Mouse (Mus musculus) stomach, embryonic 16.5 days (tissue): Measurements from ENCODE around the gene Dot1l. TPM values are rescaled to one million over a fixed set of nuclear protein-coding genes. Genes with fewer than 3 reads are reported as not detected.
A peak's percentile ranks its signal among the peaks of the same experiment; 100 is the strongest.
"Not testable (repeated sequence)": the region's sequence is repeated elsewhere in the genome, so short reads cannot be mapped to it uniquely, and the experiment has no call there.

Experiments
- ATAC-seq: fragments of 200-750 bp; cut with Nextera tagmentation; 2 replicates; pipeline ENCODE4 v1.8.0; 2017; ENCODE audit warnings: moderate number of reproducible peaks, moderate TSS enrichment; ENCODE audit not compliant: insufficient read depth, low FRiP score
- H3K27ac ChIP-seq: fragments of 300-500 bp; sonication (generic); 2 replicates; pipeline ENCODE4 v1.5.1; 2014; ENCODE audit warnings: low read length
- H3K27me3 ChIP-seq: fragments of 300-500 bp; sonication (generic); 2 replicates; pipeline ENCODE4 v1.6.1; 2014; ENCODE audit warnings: low read length, control low read depth, mixed read lengths; ENCODE audit not compliant: control insufficient read depth, insufficient read depth
- H3K36me3 ChIP-seq: fragments of 300-500 bp; sonication (generic); 2 replicates; pipeline ENCODE4 v1.6.1; 2014; ENCODE audit warnings: low read length; ENCODE audit not compliant: control insufficient read depth, insufficient read depth
- H3K4me1 ChIP-seq: fragments of 300-500 bp; sonication (generic); 2 replicates; pipeline ENCODE4 v1.6.1; 2014; ENCODE audit warnings: low read length, control low read depth, mixed read lengths; ENCODE audit not compliant: control insufficient read depth, insufficient read depth
- H3K4me2 ChIP-seq: fragments of 300-500 bp; sonication (generic); 2 replicates; pipeline ENCODE4 v1.6.1; 2014; ENCODE audit warnings: low read depth, low read length, mixed read lengths
- H3K4me3 ChIP-seq: fragments of 300-500 bp; sonication (generic); replicated peaks from 2 replicates; pipeline ENCODE4 v1.5.1; 2014; ENCODE audit warnings: mild to moderate bottlenecking, low read length
- H3K9ac ChIP-seq: fragments of 300-500 bp; sonication (generic); 2 replicates; pipeline ENCODE4 v1.6.1; 2014; ENCODE audit warnings: low read length
- H3K9me3 ChIP-seq: fragments of 300-500 bp; sonication (generic); replicated peaks from 2 replicates; pipeline ENCODE4 v1.6.1; 2016; ENCODE audit warnings: low read length, control low read depth; ENCODE audit not compliant: control insufficient read depth
- WGBS: fragments of 180-500 bp; shearing (Covaris S2); extraction: QIAGEN DNeasy Blood & Tissue Kit; methylation state at CpG from one replicate; pipeline ENCODE4 v1.1.7; 2014; 5-methylcytosine and 5-hydroxymethylcytosine counted together
- polyA plus RNA-seq: library from polyadenylated mRNA; unstranded; fragments of >200 nt; fragmentation: Nextera tagmentation; extraction: Ambion mirVana; gene quantifications from 2 replicates; pipeline ENCODE4 v1.2.1, GENCODE M21; 2015

Dot1l gene
- polyA plus RNA-seq, 1 experiment from 2014 or later = 13.9 TPM

DNA sequence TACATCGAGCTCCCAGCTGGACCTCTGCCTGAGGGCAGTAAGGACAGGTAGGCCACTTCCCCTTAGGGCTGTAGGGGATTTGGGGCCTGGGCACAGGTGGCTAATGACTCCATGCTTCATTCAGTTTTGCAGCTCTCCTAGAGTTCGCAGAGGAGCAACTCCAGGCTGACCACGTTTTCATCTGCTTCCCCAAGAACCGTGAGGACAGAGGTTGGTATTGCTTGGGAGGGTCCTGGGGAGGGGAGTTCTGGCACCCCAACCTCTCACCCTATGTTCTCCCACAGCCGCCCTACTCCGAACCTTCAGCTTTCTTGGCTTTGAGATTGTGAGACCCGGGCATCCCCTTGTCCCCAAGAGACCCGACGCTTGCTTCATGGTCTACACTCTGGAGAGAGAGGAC, 73.6 kb downstream of the Dot1l start:
- 76% methylated on average over 7 of the region's 9 CpGs for WGBS
- peaks cover 26% of the 10 kb centered on the region for H3K4me1 ChIP-seq

GRCm38 (mm10) chr10:80829359-80830278, 74.6 kb downstream of the Dot1l start:
- 61% methylated on average over 1 of the region's 1 CpGs for WGBS
- peaks cover 26% of the 10 kb centered on the region for H3K4me1 ChIP-seq
- no peak overlapping the region for H3K4me3 ChIP-seq
- no peak overlapping the region for H3K9ac ChIP-seq
- ATAC-seq = no peak
- H3K27ac ChIP-seq = no peak overlapping the region
- H3K4me2 ChIP-seq = no peak overlapping the region
- peaks cover 16% of the 10 kb centered on the region for H3K27me3 ChIP-seq
- peaks cover 11% of the 10 kb centered on the region; the same call in 1 of the 2 replicates for H3K36me3 ChIP-seq
- H3K9me3 ChIP-seq = no peaks in the 10 kb centered on the region; the same call in 1 of the 2 replicates

More for the DNA sequence above, 73.6 kb downstream of the Dot1l start:
- H3K4me3 ChIP-seq, H3K27ac ChIP-seq, H3K9ac ChIP-seq, ATAC-seq, H3K9me3 ChIP-seq, H3K27me3 ChIP-seq: not testable (repeated sequence)
- peak overlapping the region; percentile 85; the same call in 1 of the 2 replicates for H3K4me2 ChIP-seq
- peaks cover 11% of the 10 kb centered on the region; the same call in 1 of the 2 replicates for H3K36me3 ChIP-seq

DNA sequence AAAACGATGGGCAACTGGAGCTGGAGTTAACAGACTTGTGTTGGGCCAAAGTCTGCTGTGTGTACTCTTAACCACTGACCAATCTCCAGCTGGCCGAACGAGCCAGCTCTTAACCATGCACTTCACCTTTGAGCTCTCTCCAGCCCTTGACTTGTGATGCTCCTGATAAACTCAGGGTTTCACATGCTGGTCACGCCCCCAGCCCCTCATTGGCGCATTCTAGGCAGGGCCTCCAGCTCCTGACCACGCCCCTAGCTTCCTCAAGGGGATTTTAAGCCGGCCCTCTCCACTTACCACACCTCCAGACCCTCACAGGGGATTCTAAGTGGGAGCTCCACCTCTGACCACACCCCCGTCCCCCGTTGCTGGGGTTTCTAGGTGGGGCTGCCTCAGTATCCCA, 76.1 kb downstream of the Dot1l start:
- Histone ChIP-seq H3K9me3 (no peaks in the 10 kb centered on the region; the same call in 1 of the 2 replicates), H3K9ac (no peak overlapping the region), H3K4me1 (peaks cover 22% of the 10 kb centered on the region), H3K4me2 (no peak overlapping the region), H3K36me3 (peaks cover 11% of the 10 kb centered on the region; the same call in 1 of the 2 replicates), H3K27me3 (peaks cover 31% of the 10 kb centered on the region), H3K27ac (no peak overlapping the region), H3K4me3 (no peak overlapping the region)
- ATAC-seq = no peak
- WGBS = 4% methylated on average over 9 of the region's 9 CpGs

DNA sequence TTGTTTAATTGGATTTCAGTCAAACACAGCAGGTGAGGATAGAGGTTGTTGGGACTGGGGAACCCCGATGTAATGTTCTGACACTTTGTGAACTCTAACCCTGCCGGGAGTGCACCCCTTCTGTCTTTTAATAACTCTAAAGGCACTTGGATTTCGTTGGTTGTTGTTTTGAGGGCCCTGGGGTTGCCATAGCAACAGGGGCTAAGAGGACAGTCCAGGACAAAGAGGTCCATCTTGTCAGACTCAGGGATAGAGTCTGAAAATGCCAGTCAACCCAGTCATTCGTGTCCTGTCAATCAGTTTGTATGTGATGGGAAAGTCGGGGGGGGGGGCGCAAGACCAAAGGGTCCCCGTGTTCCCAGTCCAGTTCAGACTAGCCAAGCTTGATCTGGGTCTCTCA, 77.8 kb downstream of the Dot1l start:
- peaks cover 20% of the 10 kb centered on the region for H3K4me1 ChIP-seq
- 70% methylated on average over 7 of the region's 7 CpGs for WGBS
- H3K4me3 ChIP-seq = no peak overlapping the region
- peaks cover 11% of the 10 kb centered on the region; the same call in 1 of the 2 replicates for H3K36me3 ChIP-seq
- peaks cover 44% of the 10 kb centered on the region for H3K27me3 ChIP-seq
- H3K9me3 ChIP-seq = no peaks in the 10 kb centered on the region; the same call in 1 of the 2 replicates
- ATAC-seq = no peak
- H3K9ac ChIP-seq = no peak overlapping the region
- H3K4me2 ChIP-seq = no peak overlapping the region
- no peak overlapping the region for H3K27ac ChIP-seq

GRCm38 (mm10) chr10:80835617-80836016, 80.6 kb downstream of the Dot1l start:
- H3K4me2 ChIP-seq = no peak overlapping the region
- no peak for ATAC-seq
- no peaks in the 10 kb centered on the region; the same call in 1 of the 2 replicates for H3K9me3 ChIP-seq
- H3K4me3 ChIP-seq = no peak overlapping the region
- H3K36me3 ChIP-seq = 0 out of 2 replicates have a peak, but pooled peaks cover under 1% of the 10 kb centered on the region
- peaks cover 7% of the 10 kb centered on the region for H3K4me1 ChIP-seq
- H3K27ac ChIP-seq = no peak overlapping the region
- H3K27me3 ChIP-seq = peaks cover 44% of the 10 kb centered on the region
- WGBS = 46% methylated on average over 30 of the region's 30 CpGs
- no peak overlapping the region for H3K9ac ChIP-seq

- no peak overlapping the region for H3K4me2 ChIP-seq
- no peaks in the 10 kb centered on the region for H3K4me1 ChIP-seq
- no peak overlapping the region for H3K27ac ChIP-seq
- H3K27me3 ChIP-seq = peaks cover 47% of the 10 kb centered on the region
- H3K9me3 ChIP-seq = no peaks in the 10 kb centered on the region; the same call in 1 of the 2 replicates
- no peak overlapping the region for H3K9ac ChIP-seq
- ATAC-seq = no peak
- no peaks in the 10 kb centered on the region for H3K36me3 ChIP-seq
- 52% methylated on average over 7 of the region's 7 CpGs for WGBS
- H3K4me3 ChIP-seq = no peak overlapping the region
These were observed 82.0 kb downstream of the Dot1l start for GRCm38 (mm10) chr10:80836949-80837379.

DNA sequence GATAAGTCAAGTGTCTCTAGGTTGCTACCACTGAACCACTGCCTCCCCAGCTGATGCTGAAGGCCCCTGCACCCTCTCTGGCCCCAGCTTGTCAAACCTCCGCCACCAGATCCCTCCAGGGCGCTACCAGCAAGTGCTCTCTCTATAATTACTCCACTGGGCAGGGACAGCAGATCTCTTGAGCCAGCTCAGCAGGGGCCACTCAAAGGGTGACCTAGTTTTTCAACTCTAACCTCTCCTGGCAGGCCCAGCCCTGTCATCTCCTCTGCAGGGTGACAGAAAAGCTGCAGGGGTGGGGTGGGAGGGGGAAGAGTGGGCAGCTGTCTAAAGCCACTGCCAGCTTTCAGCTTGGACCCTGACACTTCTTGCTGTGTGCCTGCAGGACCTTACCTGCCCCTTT, 82.8 kb downstream of the Dot1l start:
- peaks cover 56% of the 10 kb centered on the region for H3K27me3 ChIP-seq
- ATAC-seq = no peak
- H3K27ac ChIP-seq = no peak overlapping the region
- H3K4me2 ChIP-seq = no peak overlapping the region
- WGBS = 31% methylated on average over 2 of the region's 2 CpGs
- no peaks in the 10 kb centered on the region for H3K36me3 ChIP-seq
- H3K4me3 ChIP-seq = no peak overlapping the region
- H3K9ac ChIP-seq = no peak overlapping the region
- no peaks in the 10 kb centered on the region; the same call in 1 of the 2 replicates for H3K9me3 ChIP-seq
- H3K4me1 ChIP-seq = no peaks in the 10 kb centered on the region

DNA sequence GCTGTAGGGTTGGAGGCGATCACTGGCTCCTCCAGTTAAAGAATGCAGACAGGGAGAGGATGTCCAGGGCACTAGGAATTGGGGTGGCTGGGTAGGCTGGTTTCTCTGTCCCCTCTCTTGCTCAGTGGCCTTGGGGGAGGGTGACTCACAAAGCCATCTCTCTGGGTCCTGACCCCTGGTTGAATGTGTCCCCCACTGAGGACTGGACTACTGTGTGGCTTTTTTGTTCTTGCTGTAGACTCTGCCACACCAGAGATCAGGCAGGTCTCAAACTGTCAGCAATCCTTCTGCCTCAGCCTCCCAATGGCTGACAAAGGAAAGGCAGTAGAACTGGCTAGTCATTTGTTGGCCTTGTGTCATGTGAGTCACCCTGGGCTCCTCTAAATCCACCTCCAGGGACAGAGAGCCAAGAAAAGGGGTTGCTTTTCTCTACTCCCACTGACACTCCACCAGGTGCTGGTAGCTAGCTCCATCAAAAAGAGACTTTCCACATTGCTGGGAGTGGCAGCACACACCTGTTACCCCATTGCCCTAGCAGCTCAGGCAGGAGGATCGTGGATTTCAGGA, 83.4 kb downstream of the Dot1l start:
- H3K9me3 ChIP-seq = no peaks in the 10 kb centered on the region; the same call in 1 of the 2 replicates
- H3K27me3 ChIP-seq = peaks cover 58% of the 10 kb centered on the region
- H3K4me2 ChIP-seq = no peak overlapping the region
- WGBS = 55% methylated on average over 2 of the region's 2 CpGs
- H3K9ac ChIP-seq = no peak overlapping the region
- ATAC-seq = no peak
- no peak overlapping the region for H3K27ac ChIP-seq
- no peaks in the 10 kb centered on the region for H3K4me1 ChIP-seq
- H3K4me3 ChIP-seq = no peak overlapping the region
- H3K36me3 ChIP-seq = no peaks in the 10 kb centered on the region

DNA sequence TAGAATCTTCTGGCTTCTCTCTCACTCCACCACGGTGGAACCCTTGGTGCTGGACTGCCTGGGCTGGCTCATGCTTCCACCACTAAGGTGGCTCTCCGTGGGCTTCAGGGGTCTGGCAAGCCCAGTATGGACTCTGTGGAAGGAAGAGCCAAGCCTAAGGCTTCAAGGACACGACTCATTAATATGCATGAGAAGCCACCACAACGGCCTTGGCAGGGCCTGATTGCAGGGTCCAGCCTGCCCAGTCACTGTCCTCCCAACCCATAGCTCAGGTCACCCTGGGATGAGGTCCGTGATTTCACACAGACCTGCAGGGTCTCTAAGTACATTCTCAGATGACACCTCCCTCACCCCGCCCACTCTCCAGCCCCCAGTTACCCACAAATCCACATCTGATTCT, 84.8 kb downstream of the Dot1l start:
- Histone ChIP-seq H3K9ac (no peak overlapping the region), H3K36me3 (no peaks in the 10 kb centered on the region), H3K27me3 (peaks cover 58% of the 10 kb centered on the region), H3K9me3 (no peaks in the 10 kb centered on the region), H3K4me1 (peaks cover 4% of the 10 kb centered on the region; the same call in 1 of the 2 replicates), H3K4me2 (no peak overlapping the region), H3K4me3 (no peak overlapping the region), H3K27ac (no peak overlapping the region)
- 57% methylated on average over 6 of the region's 6 CpGs for WGBS
- no peak for ATAC-seq
